Mouse (Mus musculus): ENCODE results near the gene Pigs. TPM values are rescaled to one million over a fixed set of nuclear protein-coding genes. Genes with fewer than 3 reads are reported as not detected.

The Pigs gene
- polyA plus RNA-seq, 1 experiment from 2014 or later, result 92.9 TPM

DNA sequence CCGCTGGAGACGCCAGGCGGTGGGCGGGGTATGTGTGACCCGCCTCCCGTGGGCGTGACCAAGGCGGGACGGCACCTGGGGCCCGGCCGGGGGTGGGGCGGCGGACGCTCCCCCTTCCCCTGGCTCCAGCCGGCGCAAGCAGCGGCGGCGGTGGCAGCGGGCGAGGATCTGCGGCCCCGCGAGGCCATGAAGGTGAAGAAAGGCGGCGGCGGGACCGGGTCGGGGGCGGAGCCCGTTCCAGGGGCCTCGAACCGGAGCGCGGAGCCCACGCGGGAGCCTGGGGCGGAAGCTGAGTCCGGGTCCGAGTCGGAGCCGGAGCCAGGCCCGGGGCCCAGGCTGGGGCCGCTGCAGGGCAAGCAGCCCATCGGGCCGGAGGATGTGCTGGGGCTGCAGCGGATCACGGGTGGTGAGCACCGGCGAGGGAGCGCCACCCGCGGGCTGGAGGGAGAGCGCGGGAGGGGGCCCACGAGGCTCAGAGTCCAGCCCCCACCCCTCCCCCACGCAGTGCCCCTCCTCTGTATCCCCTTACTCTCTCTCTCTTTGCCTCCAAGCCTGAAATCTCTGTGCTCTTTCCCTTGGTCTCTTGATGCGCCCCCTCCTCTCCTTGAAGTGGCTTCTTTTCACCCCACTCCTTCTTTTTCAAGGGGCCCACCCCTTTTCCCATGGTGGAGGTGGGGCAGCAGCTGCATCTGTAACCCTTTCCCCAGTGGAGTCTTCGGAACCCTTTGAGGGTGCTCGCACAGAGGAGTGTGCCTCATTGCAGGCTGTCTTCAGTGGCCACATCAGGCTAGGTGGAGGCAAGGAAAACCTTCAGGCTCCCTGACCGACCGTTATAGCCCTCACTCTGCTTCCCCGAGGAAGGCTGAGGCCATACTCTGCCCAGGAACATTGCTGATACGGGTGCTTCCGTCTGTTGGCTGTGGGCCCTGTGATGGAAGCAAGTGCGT lies 15.4 kb downstream of the Pigs start, which contains the start of gene Unc119:
Gene Unc119, plus strand, starts transcription at position 102 of the 947 bp plus-strand sequence.
- peak; percentile 85 for ATAC-seq (ENCODE audit: low FRiP score, low read depth)

DNA sequence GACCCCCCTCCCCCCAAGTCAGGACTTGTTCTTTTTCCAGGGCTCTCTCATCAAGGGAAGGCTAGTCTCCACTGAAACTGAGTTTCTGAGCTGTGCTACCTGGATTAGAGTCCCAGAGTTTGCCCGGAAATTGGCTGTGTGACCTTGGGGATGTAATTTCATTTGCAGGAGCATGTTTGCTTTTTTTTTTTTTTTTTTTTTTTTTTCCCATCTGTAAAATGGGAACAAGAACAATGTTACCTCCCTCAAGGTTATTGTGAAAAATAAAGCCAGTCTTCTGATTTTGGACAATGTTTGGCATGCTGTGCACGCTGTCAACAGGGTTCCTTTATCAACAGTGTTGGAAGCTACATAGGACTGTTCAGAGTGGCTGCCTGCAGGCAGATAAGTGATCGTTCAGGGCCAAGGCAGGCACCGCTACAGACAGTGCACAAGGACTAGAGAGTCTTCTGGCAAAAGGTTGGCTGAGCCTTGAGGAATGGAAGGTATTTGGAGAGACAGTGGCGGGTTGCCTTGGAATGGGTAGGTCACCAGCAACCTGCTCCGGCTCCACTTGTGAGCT lies 16.2 kb downstream of the Pigs start:
- Histone ChIP-seq H3K4me3 (peak overlapping the region; percentile 94), H3K9me3 (no peaks in the 10 kb centered on the region), H3K27ac (replicated peaks) (peak overlapping the region; percentile 91), H3K4me1 (replicated peaks) (peaks cover 42% of the 10 kb centered on the region), H3K4me2 (peak overlapping the region; percentile 74), H3K36me3 (peaks cover 29% of the 10 kb centered on the region), H3K9ac (peak overlapping the region; percentile 97), H3K27me3 (no peaks in the 10 kb centered on the region)
- ATAC-seq (ENCODE audit: low FRiP score, low read depth), result no peak
- 77% methylated on average over 6 of the region's 6 CpGs for WGBS

More for the DNA sequence above, 15.4 kb downstream of the Pigs start, which contains the start of gene Unc119:
- peaks cover 42% of the 10 kb centered on the region for H3K4me1 ChIP-seq (replicated peaks)
- H3K9me3 ChIP-seq, result no peaks in the 10 kb centered on the region
- H3K36me3 ChIP-seq, result peaks cover 32% of the 10 kb centered on the region
- peak within 1 kb of the TSS; percentile 94 for H3K4me3 ChIP-seq
- under 1% methylated on average over 40 of the region's 66 CpGs for WGBS
- H3K27ac ChIP-seq (replicated peaks), result peak within 1 kb of the TSS; percentile 91
- H3K4me2 ChIP-seq, result peak within 1 kb of the TSS; percentile 74
- H3K27me3 ChIP-seq, result no peaks in the 10 kb centered on the region
- peak within 1 kb of the TSS; percentile 97 for H3K9ac ChIP-seq

DNA sequence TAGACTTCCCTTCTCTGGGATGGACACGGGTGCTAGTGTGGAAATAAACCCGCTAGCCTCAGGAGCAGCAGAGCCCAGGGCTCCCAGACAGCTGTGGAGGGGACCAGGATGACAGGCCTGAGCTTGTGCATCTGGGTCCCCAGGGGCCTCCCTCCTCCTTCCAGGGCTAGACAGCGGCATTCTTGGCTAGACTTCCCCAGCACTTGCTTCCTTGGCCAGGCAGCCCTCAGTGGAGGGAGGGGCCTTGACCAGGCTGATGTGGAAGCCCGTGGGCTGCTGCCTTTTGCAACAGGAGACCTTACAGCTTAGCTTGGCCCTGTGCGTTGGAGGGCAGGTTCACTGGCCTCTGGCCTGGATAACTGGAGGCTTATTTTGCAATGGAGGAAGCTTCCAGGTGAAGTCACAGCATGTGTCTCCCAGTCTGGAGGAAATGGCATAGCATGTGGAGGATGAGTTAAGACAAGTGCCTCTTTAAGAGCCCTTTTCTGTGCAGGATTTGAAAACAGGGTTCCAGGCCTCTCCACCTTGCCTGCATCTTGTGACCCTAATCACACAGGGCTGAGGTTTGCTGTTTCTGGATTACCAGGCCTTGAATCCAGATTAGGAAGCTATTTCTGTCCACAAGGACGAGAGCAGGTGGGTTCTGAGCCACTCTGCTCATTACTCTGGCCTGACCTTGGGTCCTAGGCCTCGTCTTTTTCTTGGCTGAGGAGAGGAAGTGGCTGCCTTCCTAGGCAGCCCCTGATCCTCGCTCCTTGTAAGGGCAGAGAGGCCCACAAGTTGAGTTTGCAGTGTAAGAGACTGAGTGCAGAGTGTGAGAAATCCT lies 16.9 kb downstream of the Pigs start:
- peak overlapping the region; percentile 94 for H3K4me3 ChIP-seq
- H3K9ac ChIP-seq, result peak overlapping the region; percentile 17; the same call in 1 of the 2 replicates
- H3K27me3 ChIP-seq, result no peaks in the 10 kb centered on the region
- WGBS, result 59% methylated on average over 8 of the region's 8 CpGs
- H3K4me1 ChIP-seq (replicated peaks), result peaks cover 42% of the 10 kb centered on the region
- no peak for ATAC-seq (ENCODE audit: low FRiP score, low read depth)
- H3K4me2 ChIP-seq, result peak overlapping the region; percentile 74
- no peak overlapping the region for H3K27ac ChIP-seq (replicated peaks)
- H3K36me3 ChIP-seq, result peaks cover 23% of the 10 kb centered on the region
- no peaks in the 10 kb centered on the region for H3K9me3 ChIP-seq

DNA sequence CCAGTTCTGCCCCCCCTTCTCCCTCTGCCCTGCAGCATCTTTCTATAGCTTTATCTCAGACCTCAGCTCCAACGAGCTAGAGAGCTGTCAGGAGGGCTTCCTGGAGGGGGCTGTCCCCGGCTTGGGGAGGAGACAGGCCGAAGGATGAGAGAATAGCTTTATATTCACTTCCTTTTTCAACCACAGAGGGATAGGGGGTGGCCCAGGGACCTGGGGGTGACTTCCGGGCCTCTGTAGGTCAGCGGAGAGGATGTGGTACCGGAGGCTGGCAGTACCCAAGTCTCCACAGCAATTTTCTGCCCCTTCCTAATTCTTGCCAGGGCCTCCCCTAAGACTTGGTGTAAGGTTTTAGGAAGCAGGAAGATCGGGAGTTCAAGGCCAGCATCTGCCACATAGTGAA lies 17.6 kb downstream of the Pigs start:
- no peak for ATAC-seq (ENCODE audit: low FRiP score, low read depth)
- Histone ChIP-seq H3K4me1 (replicated peaks) (peaks cover 42% of the 10 kb centered on the region), H3K4me3 (no peak overlapping the region), H3K9ac (no peak overlapping the region), H3K36me3 (peaks cover 18% of the 10 kb centered on the region), H3K4me2 (peak overlapping the region; percentile 74; the same call in 1 of the 2 replicates), H3K27me3 (no peaks in the 10 kb centered on the region), H3K9me3 (no peaks in the 10 kb centered on the region), H3K27ac (replicated peaks) (no peak overlapping the region)
- WGBS, result 86% methylated on average over 7 of the region's 7 CpGs

DNA sequence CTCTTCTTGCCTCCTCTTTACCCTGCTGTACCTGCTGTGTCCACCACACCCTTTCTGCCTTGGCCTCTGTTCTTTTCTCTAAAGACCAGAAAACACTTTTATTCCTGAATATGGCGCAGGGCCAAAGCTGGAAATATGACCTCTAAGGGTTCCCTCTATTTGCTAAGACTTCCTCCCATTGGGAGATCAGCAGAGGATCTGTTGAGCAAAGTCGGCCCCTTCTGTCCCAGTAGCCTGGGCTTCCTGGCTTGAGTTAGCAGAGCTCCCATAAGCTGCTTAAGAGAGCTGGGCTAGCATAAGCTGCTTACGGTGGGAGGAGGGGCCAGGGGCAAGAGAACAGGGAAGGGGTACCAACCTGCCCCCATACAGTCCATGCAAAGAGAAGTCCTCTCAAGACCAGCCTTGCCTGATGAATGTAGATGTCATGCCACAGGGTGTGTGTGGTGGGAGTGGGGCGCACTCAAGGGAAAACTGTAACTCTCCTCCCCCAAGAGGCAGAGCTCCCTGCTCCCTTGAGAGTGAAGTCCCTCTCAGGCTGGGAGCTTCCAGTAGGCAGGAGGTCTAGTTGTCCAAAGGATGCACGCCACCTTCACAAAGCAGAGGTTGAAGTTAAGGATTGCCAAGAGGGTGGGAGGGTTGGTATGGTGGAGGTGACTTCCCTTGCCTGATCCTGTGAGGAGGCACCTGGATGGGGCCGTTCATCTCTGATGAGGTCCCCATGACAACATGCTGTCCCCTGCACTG lies 18.3 kb downstream of the Pigs start:
- peaks cover 11% of the 10 kb centered on the region for H3K36me3 ChIP-seq
- no peak for ATAC-seq (ENCODE audit: low FRiP score, low read depth)
- WGBS, result 86% methylated on average over 6 of the region's 6 CpGs

DNA sequence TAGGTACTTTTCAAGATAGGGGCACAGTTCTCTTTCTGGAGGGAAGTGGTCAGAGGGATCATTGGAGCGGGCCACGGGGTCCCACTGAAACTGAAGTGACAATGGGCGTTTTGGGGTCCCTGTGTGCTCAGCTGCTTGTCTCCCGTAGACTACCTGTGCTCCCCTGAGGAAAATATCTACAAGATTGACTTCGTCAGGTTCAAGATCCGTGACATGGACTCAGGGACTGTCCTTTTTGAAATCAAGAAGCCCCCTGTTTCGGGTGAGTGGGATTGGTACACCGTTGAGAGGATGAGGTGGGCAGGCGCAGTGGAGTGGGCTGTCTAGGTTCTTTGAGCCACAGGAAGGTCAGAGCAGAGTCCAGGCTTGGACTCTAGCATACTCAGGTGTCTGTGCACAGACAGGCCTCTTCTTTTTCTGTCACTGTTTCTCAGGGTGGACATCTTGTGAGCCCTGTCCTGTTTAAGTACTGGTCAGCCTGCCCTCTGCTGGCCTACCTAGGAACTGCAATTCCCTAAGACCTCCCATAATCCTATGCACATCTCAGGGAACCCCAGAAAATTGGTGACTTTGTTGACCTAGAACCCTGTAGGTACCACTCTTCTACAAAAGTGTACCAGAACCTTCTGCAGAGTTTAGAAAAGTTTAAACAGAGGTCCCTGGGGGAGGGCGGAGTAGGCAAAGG lies 19.0 kb downstream of the Pigs start:
- 89% methylated on average over 10 of the region's 10 CpGs for WGBS

More for the DNA sequence above, 18.3 kb downstream of the Pigs start:
- Histone ChIP-seq H3K9ac (no peak overlapping the region), H3K4me3 (no peak overlapping the region), H3K9me3 (no peaks in the 10 kb centered on the region), H3K27ac (replicated peaks) (no peak overlapping the region), H3K4me2 (no peak overlapping the region), H3K27me3 (no peaks in the 10 kb centered on the region), H3K4me1 (replicated peaks) (peaks cover 42% of the 10 kb centered on the region)

DNA sequence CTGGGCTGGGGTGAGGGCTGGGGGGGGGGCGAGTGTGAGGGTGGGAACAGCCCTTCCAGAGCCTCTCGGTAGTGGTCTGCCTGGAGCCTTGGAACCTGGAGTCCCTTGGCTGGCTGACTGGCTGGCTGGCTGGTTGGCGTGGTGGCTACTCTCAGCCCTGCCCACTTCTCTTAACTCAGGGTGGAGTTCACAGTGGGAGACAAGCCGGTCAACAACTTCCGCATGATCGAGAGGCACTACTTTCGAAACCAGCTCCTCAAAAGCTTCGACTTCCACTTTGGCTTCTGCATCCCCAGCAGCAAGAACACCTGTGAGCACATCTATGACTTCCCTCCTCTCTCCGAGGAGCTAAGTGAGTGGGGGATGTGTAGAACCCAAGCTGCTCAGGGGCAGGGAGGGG lies 19.7 kb downstream of the Pigs start:
- Histone ChIP-seq H3K9me3 (no peaks in the 10 kb centered on the region), H3K4me2 (no peak overlapping the region), H3K4me1 (replicated peaks) (peaks cover 38% of the 10 kb centered on the region), H3K36me3 (peaks cover 9% of the 10 kb centered on the region), H3K27ac (replicated peaks) (no peak overlapping the region), H3K4me3 (no peak overlapping the region), H3K9ac (no peak overlapping the region), H3K27me3 (no peaks in the 10 kb centered on the region)
- WGBS, result 78% methylated on average over 9 of the region's 9 CpGs
- no peak for ATAC-seq (ENCODE audit: low FRiP score, low read depth)

More for the DNA sequence above, 19.0 kb downstream of the Pigs start:
- peaks cover 9% of the 10 kb centered on the region for H3K36me3 ChIP-seq
- no peak overlapping the region for H3K4me3 ChIP-seq
- no peaks in the 10 kb centered on the region for H3K9me3 ChIP-seq
- H3K4me1 ChIP-seq (replicated peaks), result peaks cover 42% of the 10 kb centered on the region
- H3K4me2 ChIP-seq, result no peak overlapping the region
- H3K27ac ChIP-seq (replicated peaks), result no peak overlapping the region
- H3K9ac ChIP-seq, result no peak overlapping the region
- ATAC-seq (ENCODE audit: low FRiP score, low read depth), result no peak
- no peaks in the 10 kb centered on the region for H3K27me3 ChIP-seq

DNA sequence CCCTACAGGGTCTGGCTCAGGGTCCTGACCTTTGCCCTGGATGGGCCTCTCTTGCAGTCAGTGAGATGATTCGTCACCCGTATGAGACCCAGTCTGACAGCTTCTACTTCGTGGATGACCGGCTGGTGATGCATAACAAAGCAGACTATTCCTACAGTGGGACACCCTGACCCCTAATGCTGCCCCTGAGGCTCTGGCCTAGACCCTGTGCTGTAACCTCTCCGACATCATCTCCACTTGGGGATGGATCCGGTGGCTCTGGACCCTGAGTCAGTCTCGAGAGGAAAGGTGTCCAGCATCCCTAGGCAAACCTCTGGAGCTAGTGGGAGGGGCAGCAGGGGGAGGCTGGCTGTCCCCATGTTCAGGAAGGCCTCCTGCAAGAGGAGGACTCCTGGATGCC lies 20.3 kb downstream of the Pigs start:
- no peaks in the 10 kb centered on the region for H3K27me3 ChIP-seq
- no peak overlapping the region for H3K4me2 ChIP-seq
- WGBS, result 37% methylated on average over 7 of the region's 7 CpGs
- H3K4me1 ChIP-seq (replicated peaks), result peaks cover 35% of the 10 kb centered on the region
- no peak overlapping the region for H3K9ac ChIP-seq
- H3K36me3 ChIP-seq, result peaks cover 9% of the 10 kb centered on the region
- no peak overlapping the region for H3K4me3 ChIP-seq
- ATAC-seq (ENCODE audit: low FRiP score, low read depth), result no peak
- no peak overlapping the region for H3K27ac ChIP-seq (replicated peaks)
- H3K9me3 ChIP-seq, result no peaks in the 10 kb centered on the region

DNA sequence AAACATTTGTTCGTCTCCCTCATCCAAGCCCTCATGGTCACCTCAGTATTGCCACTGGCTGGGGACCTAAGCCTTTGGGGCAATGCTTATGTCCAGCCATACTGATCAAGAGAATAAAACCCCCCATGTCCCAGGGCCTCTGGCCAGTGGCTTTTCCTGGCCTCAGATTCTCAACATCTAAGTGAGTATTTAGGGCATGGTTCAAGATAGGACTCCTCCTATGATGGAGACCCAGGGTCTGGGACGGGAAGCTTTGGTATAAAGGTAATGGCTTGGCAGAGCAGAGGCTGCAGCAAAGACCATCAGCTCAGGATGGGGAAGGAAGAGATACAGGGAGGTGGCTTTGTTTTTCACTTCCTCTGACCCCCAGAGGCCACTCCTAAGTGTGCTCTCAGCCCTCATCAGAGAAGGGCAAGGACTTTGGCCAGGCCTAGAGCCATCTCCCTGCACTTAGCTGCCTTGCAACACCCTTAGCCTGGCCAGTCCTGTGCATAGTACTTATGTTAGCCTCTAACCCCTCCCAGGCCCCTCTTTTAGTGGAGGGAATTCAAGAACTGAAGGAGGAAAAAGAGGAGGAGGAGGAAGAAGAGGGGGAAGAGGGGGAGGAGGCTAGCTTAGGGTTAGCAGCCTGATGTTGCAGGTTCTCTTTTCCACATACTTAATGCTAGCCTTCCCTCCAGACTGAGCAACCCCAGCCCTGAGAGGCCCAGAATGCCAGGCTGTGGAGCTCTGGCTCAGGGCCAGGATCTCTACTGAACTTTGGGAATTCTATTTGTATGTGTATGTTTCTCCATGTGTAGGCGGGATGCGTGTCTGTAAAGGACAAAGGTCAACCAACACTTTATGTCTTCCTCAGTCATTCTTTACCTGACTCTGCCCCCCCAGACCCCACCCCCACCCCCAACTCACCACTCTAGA lies 21.5 kb downstream of the Pigs start:
- WGBS, result 82% methylated on average over 4 of the region's 4 CpGs
- peaks cover 9% of the 10 kb centered on the region for H3K36me3 ChIP-seq
- no peak overlapping the region for H3K9ac ChIP-seq
- H3K9me3 ChIP-seq, result no peaks in the 10 kb centered on the region
- ATAC-seq (ENCODE audit: low FRiP score, low read depth), result no peak
- H3K4me1 ChIP-seq (replicated peaks), result peaks cover 26% of the 10 kb centered on the region
- no peak overlapping the region for H3K4me3 ChIP-seq
- H3K27ac ChIP-seq (replicated peaks), result no peak overlapping the region
- no peak overlapping the region for H3K4me2 ChIP-seq
- no peaks in the 10 kb centered on the region for H3K27me3 ChIP-seq

DNA sequence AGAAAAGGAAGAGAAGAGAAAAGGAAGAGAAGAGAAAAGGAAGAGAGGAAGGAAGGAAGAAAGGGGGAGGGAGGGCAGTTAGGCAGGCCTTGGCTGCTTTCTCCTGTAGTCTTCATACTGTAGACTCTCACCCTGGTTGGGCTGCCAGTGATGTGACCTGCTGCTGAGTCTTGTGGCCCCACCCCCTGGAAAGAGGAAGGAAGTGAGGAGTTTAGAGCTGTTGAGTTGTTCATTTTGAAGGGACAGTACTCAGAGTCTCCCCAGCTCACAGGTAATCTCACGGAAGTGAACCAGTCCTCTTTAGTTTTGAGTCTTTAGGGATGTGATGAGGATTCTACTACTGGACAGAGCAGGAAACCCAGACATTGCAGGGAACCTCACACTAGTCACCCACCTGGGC lies 24.9 kb downstream of the Pigs start:
- 88% methylated on average over 1 of the region's 1 CpGs for WGBS
- Histone ChIP-seq H3K9ac (no peak overlapping the region), H3K36me3 (peaks cover 9% of the 10 kb centered on the region), H3K9me3 (no peaks in the 10 kb centered on the region), H3K4me1 (replicated peaks) (no peaks in the 10 kb centered on the region; the same call in 1 of the 2 replicates), H3K4me3 (no peak overlapping the region), H3K4me2 (no peak overlapping the region), H3K27me3 (no peaks in the 10 kb centered on the region), H3K27ac (replicated peaks) (no peak overlapping the region)
- ATAC-seq (ENCODE audit: low FRiP score, low read depth), result no peak

Measured in hindbrain, embryonic 15.5 days (tissue).